Mouse (Mus musculus) CD4-positive, CD25-positive, alpha-beta regulatory T cell, adult 2 months (primary cell): Measurements from ENCODE around the gene Ythdc1.
"Not testable (repeated sequence)": the region's sequence is repeated elsewhere in the genome, so short reads cannot be mapped to it uniquely, and the experiment has no call there.

Experiments
- DNase-seq: peaks from one replicate; pipeline ENCODE4 v3.0.0-alpha.2; 2012; ENCODE audit warnings: low read depth, low spot score

Gene Ythdc1

DNA sequence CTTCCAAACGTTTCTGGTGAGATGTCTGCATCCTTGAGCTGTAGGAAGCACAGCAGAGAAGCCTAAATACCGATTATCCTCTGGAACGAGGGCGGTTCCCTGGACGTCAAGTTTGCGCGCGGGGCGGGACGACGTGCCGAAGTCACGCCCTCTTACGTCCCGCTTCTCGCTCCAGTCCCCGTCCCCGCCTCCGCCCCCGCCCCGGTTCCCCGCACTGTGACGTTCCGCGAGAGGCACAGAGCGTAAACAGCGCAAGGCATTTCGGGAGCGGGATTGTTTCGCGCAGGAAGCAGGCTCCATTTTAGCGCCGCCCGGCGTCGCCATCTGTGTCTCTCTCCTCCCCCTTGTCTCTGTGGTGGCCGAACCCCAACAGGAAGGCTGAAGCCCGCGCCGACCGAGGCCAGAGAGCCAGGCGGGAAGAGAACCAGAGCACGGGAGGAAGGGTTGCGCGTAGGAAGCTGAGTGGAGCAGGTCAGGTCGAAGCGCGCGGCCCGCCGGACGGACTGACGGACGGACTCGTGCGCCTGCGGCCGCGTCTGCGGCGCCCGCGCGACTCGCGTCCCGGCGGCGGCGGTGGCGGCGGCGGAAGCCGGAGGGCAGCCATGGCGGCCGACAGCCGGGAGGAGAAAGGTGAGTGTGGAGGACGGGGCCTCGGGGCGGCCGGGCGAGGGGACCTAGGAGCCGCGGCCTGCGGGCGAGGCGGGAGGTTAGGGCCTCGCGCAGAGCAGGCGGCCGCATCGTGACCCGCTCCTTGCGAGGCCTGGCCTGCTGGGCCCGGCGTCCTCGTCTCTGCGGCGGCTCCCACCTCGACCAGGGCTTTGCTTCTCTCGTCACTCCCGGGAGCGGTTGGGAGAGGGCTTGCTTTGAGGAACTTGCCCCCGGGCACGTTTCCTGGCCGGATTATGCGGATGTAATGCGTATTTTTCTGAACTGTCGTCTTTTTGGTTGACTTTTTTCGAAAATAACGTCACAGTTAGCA, at the start of gene Ythdc1:
Ythdc1 (plus strand) TSS at position 260 of the 979 bp plus-strand sequence.
- DNase-seq: peak; percentile 99

DNA sequence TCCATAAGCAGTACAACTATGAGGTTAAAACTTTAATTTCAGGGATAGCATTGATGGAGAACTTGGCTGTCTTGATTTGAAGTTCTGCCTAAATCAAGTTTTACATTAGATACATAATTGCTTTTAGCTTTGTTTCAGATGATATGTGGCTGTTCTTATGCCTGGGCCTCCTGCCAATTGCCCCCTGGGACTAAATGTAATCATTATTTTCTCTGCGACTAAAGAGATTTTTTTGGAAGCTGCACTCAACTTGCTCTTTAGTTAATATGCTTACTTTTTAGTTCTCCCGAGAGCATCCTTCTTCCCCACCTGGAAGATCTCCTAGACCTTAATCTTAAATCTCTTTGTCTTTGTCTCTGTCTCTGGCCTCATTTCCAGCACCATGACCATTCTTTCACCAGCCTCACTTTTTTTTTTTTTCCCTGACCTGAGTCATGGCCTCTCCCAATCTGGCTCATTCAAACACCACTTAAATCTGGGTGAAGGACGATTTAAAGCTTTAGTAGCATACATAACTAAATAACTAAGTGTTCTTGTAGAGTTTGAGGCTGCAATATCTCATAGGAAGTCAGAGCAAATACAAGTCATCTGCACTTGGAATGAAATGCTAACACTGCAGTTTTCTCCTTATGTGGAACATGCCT, 34.9 kb upstream of the Ythdc1 start:
- DNase-seq: no peak

DNA sequence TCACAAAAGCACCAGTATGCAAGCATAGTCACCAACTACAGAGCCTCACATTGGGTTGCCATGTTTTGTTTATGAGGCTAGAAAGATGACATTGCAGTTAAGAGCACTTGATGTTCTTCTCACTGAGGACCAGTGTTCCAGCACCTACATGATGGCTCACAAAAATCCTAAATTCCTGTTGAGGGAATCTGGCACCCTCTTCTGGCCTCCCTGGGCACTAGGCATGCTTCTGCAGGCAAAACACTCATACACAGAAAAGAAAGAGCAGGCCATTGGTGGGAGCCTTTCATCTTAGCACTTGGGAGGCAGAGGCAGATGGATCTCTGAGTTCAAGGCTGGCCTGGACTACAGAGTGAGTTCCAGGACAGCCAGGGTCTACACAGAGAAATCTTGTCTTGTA, 33.0 kb upstream of the Ythdc1 start:
- DNase-seq: peak; percentile 3

DNA sequence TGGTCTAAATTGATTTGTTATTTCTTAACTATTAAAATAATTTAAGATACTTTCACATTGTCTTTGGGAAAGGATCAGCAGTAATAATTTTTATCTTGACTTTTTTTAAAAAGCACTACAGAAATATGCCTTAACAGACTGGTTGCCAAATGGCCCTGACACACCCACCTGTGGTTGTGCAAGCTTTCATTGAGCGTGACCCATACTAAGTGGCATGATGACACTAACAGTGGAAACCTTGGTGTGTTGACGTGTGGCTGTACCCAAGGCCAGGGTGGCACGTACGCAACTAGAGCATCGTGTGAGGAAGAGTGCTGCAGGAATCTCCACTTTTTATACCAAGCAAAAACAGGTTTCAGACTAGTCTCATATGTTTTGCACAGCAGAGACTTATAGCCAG, 27.1 kb upstream of the Ythdc1 start:
- no peak for DNase-seq

DNA sequence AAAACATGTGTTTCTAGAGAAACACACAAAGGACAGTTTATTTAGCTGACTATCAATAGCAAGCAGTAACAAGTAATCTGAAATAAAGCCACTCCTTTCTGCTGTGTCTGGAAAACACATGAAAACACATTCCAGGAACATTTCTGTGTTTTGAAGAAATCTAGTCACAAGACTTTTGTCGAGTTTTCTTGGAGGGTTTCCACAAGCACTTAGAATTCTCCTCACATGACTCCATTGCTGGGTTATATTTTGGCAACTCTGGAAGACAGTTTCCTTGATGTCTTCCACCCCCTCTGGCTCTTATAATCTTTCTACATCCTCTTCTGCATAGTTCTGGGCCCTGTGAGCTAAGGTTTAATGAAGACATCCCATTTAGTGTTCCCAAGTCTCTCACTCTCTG, 25.6 kb upstream of the Ythdc1 start:
- DNase-seq: no peak

DNA sequence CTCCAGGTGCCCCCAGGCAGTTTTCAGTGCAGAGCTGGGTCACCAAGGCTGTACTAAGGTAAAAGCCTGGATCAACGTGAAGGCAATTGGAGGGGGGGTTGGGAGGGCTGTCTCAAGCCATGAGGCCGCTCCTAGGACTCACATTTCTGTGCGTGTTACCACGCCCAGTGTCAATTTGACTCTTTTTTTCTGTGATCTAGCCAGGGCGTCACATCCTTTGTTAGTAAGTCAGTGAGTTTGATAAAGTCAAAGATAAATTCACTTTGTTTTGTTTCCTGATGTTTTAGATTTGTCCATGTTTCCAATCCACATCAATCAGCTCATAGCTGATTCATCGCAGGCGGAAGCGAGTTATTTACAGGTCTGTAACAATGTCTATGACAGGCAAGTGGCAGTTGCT, 21.0 kb upstream of the Ythdc1 start:
- DNase-seq: peak; percentile 56

DNA sequence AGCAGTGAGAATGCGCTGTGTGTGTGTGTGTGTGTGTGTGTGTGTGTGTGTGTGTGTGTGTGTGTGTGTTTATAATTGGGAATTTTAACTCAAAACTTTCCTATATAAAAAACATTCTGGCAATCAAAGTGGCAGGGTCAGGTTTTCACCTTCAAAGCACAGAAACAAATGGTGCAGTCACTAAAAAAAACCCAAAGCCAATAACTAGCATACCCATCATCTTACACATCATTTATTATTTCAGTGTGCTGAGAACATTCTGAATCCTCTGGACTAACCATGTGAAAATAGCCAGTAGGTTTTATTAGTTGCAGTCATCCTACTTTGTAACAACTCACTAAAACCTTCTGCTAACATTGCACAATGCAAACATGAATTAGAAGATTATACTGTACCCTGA, 19.8 kb upstream of the Ythdc1 start:
- DNase-seq: no peak

DNA sequence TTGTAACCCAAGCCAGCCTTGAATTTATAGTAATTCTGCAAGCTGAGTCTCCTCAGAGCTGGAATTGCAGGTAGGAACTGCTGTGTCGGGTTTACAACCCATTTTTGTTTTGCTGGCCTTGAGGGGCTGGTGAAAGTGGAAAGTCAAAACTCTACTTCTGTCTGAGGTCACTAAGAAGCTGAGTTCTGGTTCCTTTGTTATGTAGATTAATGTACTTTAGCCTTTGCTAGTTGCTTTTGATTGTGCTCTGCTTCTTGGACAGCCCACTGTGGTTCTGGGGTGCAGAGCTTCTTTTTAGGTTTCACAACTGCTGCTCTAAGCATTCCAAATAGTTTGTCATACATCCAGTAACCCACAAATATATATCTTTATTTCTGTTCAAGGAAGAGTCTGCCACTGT, 17.2 kb upstream of the Ythdc1 start:
- no peak for DNase-seq

DNA sequence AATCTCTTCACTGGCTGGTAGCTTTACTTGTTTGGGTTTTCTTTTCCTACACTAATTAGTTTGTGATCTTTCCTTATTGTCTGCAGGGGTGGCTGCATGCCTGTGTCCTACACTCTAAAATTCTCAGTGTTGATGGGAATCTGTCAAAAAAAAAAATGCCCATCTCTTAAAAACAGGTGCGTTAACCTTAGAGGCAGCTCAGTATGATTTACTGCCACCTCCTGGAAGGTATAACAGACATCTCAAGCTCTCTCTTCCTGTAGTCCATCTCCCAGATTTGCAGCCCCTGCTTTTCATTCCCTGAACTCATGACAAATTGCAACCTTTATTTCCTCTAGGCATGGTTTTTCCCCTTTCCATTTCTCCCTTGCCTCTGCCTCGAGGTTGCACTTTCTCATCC, 14.1 kb upstream of the Ythdc1 start:
- DNase-seq: no peak

DNA sequence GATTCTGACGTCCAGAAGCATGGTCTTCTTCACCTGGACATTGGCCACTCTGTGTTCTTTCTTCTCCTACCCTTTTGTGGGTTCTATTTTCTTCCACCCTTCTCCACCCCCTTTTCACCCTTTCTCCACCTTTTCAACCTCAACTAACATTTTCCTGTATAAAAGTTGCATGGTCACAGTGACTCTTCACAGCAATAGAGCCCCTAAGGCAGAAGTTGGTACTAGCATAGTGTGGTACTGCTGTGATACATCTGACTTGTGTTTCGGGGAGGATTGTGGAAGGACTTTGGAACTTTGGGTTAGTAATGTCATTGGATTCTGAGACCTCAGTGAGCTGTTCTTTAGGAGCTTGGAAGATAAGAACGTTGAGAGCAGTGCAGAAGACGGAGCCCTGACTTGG, 11.8 kb upstream of the Ythdc1 start:
- DNase-seq: no peak

DNA sequence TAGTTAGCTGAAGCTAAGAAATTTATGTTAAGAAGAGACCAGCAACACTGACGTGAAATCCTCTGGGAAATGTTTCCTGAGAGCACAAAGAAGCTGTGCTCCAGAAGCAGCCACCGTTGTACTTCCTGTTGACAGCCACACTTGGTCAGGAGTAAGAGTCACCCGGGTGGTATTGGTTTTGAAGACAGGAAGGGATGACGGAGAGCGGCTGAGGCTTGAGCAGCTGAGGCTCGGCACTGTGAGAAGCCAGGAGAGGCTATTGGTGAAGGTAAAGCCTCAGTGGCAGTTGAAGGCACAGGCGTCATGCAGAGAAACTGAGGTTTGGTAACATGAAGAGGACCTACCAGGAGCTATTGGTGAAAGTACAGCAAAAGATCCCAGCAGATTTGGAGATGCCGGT, 11.2 kb upstream of the Ythdc1 start:
- peak; percentile 36 for DNase-seq

DNA sequence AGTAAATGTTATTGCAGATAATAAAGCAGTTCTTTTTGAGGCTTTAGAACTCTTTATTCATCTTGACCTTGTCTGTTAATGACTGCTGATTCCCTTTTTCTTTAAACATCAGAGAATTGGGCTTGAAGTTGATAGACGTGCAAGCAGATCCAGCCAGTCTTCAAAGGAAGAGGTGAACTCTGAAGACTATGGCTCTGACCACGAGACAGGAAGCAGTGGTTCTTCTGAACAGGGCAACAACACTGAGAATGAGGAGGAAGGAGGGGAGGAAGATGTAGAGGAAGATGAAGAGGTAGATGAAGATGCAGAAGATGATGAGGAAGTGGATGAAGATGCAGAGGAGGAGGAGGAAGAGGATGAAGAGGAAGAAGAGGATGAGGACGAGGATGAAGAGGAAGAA, 12.8 kb downstream of the Ythdc1 start:
- peak; percentile 31 for DNase-seq

DNA sequence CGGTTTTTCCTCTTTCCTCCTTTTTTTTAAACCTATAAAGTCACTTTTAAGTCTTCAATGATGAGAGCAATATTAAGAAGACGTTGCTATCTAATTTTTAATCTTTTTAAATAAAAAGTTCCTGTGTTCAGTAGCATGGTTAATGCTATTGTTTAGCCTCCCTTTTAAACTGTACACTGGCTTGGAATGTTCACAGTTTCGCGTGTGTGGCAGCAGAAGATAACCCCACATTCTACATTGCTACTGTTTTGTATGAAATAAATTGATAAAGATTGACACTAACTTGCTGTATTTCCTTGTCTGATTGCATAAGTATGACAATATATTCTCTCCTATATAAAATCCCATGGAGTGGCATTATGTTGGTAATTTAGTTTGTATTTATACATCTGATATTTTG, 32.4 kb downstream of the Ythdc1 start:
- DNase-seq: not testable (repeated sequence)

DNA sequence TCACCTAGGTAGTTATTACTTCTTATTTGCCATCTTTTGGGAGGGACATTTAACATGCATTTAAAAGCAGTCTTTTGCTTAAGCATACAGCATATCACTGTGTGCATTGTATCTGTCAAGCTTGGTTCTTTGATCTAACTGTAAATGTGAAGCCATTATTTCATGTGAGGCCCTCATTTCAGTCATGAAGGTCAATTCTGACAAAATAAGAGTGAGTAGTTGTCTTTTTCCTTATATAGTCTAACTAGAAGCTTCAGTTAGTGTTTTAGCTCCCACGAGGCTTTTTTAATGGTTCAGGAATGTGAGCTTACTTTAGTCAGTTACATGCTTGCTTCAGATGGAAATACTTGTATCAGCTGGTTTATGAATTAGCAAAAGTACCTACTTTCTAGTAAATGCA, 34.1 kb downstream of the Ythdc1 start:
- no peak for DNase-seq

DNA sequence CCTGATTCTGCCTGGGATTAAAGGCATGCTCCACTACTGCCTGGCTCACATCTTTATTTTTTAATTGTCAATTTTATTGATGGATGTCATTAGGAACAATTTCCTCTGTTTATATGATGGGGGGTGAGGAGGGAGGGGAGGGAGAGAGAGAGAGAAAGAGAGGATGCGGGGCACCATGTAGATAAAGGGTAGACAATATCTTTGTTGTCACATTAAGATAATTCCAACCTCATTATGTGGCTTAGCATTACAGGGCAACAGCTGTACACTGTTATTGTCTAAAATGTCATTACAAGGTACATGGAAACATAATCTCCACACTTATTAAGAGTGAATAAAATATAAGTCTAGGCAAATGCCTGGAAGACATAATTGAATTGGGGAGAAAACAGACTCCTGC, 35.5 kb downstream of the Ythdc1 start:
- no peak for DNase-seq

DNA sequence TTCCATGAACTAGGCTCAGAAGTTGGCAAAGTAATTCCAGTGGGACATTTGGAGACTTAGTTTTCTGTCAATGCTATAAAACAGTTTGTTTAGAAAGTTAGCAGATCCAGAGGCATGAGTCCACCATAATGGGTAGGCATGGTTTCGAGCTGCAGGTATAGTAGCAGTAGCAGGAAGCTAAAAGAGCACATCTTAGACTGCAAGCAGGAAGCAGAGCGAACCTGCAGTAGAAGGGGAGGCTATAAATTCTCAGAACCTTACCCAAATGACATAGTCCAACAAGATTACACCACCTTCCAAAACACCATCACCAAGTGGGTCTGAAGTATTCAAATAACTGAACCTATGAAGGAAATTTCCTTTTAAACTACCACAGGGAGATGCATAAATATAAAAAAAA, 36.2 kb downstream of the Ythdc1 start:
- DNase-seq: peak; percentile 14

DNA sequence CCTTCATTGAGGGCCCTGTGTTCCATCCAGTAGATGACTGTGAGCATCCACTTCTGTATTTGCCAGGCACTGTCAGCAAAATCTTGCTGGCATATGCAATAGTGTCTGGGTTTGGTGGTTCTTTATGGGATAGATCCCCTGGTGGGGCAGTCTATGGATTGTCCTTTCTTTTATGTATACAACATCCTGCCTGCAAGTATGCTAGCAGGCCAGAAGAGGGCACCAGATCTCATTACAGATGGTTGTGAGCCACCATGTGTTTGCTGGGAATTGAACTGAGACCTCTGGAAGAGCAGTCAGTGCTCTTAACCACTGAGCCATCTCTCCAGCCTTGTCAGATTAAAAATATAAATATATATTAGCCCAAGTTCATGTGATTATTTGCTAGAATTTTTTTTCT, 37.2 kb downstream of the Ythdc1 start:
- DNase-seq: peak; percentile 15

DNA sequence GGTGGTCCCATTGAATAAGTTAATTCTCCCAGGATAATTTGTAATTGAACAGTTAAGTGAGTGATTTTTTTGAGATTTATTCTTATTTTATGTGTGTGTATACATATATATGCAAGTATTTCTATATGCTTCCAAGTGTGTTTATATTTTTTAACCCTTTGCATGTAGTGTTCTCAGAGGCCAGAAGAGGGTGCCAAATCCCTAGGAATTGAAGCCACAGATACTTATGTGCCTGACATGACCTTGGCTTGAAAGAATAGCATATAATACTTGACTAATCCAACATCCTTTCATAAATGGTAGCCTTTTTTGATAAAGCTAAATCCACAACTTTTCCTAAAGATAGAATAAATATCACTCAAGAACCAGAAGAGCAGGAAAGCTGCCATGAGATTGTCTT, 46.1 kb downstream of the Ythdc1 start:
- peak; percentile 44 for DNase-seq

DNA sequence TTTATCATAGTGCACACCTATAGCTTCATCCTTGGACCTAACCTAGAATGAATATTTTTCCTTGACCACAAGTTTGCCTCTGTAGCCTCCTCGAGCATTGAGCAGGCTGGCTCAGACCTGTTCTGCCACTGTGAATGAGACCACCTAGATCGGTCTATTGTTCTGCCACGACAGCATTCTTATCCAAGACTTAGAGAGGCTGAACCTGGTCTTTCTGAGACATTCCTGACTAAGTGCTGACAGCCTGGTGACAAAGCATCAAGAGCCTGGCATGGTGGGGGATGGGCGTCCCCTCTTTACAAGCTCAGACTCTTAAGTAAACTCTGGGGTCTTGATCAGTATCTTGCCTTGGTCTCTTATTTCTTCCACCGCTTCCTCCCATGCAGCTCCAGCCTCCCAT, 47.6 kb downstream of the Ythdc1 start:
- no peak for DNase-seq

DNA sequence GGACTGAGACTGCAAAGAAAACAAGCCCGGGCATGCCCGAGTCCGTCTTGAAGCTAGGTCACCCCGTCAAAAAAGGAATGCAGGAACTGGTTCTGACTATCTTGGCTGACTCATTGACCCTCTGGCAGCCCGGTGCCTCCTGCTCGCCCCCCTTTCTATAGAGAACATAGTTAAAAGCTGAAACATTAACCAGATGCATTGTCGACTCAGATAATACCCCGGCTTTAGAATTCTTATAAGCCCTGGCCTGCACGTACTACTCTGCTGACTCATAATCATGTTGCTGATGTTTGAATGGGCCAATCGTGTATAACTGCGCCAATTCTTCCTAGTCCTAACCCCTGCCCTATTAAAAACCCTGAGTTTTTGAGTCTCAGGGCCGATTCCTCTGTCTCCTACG, 52.5 kb downstream of the Ythdc1 start:
- not testable (repeated sequence) for DNase-seq

DNA sequence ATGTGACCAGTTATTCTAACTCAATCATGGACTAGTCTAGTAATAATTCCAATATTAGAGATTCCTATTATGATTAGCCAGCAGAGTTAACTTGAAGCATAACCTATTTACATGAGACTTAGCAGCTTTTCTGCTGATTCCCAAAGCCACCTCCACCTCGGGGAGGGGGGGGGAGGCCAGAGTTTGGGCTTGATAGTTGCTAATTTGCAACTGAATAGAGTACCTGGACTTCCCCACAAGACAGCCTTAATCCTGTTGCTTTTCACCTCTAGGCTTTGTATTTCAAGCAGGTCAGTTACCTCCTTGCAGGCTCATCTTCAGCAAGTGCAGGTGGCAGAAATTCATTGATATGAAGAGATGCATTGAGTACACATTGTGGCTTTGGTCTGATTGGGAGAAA, 53.7 kb downstream of the Ythdc1 start:
- no peak for DNase-seq

DNA sequence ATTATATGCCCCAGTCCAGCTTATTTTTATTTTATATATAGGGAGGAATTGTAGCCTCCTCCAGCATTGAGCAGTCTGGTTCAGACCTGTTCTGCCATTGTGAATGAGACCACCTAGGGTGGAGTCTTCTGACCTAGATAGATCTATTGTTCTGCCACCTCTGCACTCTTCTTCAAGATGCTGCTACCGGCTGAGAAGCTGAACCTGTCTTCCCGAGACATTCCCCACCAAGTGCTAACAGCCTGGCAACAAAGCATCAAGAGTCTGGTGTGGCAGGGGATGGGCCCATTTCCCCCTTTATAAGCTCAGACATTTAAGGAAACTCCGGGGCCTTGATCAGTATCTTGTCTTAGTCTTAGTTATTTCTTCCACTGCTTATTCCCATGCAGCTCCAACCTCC, 54.3 kb downstream of the Ythdc1 start:
- DNase-seq: no peak

DNA sequence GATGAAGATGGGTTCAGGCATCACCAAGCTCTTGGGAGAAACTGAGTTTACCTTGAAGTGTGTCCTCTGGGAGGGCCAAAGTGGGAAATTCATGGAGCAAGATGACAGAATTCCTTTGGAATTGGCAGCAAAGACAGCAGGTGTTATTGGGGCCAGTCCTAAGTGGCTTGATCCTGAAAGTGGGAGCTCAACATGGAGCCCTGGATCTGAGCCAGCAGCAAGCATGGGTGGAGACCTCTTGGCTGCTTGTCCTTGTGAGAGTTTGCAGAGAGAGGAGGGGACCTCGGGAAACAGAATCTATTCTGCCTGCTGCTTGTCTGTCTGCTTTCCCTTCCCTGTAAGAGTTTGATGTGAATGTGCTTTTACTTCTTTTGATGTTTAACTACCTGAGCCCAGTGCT, 67.9 kb downstream of the Ythdc1 start:
- DNase-seq: no peak
